Mouse (Mus musculus) ovary, postnatal 10 days (tissue): ENCODE measurements around the gene Marf1.
"Not testable (repeated sequence)": the region's sequence is repeated elsewhere in the genome, so short reads cannot be mapped to it uniquely, and the experiment has no call there.

ENCODE experiments used
- DNase-seq: peaks from one replicate; pipeline ENCODE4 v3.0.0; 2022; ENCODE audit warnings: low spot score

Marf1 gene

DNA sequence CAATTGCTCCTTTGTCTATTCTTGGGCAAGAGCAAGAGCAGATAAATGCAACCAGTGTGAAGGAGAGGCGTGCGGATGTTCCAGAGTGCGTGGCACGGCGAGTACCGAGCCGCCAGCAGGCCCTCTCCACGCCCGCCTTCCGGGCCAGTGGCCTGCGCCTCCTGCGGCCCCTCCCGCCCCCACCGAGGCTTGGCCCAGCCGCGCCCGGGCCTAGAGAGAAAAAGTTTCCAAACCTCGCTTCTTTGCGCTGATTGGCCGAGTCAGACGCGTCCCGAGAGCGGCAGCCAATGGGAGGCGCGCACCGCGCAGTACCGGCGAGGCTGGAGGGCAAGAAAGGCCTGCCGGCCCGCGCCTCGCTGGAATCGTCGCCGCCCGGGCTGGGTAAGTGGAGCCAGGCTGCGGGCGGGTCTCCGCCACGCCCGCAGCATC, at the start of gene Marf1, which contains the start of gene Nde1:
TSS of gene Marf1 (minus strand) at position 364 of the 429 bp plus-strand sequence.
TSS of gene Nde1 (plus strand) at position 288 of the 429 bp plus-strand sequence.
- DNase-seq, result peak; percentile 81

DNA sequence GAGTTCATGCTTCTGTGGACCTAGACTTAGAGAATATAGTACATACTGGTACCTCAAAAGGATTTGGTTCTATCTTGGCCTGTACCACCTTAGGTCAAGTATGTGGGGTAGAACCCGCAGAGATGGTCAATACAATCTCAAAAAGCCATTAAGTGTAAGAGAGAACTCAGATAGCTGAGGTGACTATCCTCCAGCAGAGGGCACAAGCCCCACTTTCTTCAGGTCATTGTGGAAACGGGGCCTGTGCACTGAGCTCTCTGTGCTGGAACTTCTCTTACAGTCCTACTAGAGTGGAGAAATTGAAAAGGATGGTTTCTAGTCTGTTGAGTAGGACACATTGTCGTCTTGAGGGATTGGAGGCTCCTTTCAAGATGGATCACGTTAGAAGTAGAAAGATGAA, 35.6 kb upstream of the Marf1 start:
- no peak for DNase-seq

DNA sequence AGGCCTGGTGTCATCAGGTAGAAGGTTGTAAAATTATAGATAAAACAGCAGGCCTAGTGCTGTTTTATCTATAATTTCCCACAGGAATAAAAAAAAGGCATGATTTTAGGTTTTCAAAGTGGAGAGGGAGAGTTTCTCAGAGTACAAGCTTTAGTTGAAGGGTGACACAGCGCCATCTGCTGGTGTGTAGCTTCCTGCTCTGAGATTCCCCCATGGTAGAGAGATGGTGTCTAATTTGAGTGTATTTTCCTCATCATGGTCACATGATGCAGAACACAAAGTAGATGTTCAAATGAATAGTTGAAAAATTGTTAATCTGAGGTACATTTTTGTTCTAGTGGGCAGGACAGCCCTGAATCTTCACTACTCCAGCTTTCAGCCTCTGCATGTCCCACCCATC, 32.3 kb upstream of the Marf1 start:
- no peak for DNase-seq

DNA sequence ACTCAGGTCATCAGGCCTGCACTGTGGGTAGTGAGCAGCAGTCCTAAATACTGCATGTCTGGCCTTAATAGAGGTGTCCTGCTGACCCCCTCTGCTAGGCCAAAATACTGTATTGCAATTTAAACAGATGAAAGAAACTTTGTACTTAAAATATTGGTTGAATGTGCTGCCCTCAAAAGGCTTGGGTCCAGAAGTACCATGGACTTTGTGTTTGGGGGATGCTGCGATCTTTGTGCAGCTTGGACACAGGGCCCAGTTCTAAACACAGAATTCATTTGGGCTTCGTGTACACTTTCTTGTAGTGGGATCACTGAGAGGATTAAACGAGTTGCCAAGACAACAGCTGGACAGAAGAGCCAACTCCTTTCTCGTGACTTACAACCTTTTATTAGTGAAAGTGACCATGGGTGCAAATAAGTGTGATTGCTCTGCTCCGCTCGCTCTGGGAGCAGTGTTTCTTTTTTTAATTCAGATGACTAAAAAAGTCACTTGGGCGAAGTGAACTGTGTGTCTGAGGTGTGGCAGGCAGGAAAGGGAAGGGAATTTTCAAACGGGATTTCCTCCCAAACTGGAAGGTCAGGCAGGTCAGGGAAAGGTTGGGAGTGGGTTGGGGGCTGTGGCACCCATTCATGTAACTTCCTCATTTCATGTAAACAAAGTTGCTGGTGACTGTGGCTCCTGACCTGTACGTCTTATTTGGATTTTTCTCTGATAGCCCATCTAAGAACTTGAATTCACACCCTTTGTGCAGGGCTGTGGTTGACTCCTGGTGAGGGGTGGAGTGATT, 31.2 kb upstream of the Marf1 start:
- DNase-seq, result no peak

DNA sequence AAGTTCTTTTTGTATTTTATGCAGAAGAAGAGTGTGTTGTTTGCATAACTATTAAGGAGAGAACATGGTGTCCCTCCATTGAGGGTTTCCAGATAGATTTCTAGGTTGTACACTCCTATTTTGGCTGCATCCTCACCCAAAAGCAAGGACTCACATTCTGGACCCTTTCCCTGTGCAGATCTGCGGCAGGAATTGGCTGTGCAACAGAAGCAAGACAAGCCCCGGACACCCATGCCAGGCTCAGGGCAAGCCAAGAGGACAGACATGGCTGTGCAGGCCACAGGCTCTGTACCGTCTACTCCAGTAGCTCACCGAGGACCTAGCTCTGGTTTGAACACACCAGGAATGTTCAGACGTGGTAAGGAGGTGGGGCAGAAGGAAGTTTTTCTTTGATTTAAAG, 22.4 kb upstream of the Marf1 start:
- DNase-seq, result no peak

DNA sequence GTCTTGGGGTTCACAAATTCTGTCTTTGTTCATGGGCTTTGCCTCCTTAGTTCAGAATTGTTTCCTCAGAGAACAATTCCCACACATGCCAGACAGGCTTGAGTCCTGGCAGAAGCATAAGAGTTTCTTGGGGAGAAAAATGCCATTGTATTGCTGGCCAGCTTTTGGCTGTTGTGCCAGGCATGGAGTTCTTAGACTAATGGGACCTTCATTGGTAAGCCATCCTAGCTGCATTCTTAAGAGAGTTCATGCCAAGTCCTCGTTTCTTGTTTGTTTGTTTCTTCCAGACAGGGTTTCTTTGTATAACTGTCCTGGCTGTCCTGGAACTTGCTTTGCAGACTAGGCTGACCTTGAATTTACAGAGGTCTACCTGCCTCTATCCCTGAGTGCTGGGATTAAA, 20.7 kb upstream of the Marf1 start:
- no peak for DNase-seq

DNA sequence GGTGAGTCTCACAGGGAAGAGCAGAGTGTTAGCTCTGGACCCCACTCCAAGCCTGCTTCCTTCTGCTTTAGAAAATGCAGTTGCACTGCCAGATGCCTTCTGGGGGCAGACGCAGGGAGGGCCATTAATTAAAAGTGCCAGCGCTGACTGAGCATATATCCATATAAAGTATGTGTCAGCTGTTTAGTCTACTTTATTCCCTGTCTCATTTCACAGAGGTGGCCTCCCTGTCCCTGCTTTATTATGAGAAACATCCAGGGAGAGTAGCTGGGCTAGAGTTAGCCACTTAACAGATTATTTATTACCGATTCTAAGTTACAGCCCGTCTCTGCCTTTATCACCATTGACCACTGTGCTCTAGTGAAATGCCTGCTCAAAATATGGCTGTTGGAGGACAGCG, 19.2 kb upstream of the Marf1 start:
- DNase-seq, result no peak

DNA sequence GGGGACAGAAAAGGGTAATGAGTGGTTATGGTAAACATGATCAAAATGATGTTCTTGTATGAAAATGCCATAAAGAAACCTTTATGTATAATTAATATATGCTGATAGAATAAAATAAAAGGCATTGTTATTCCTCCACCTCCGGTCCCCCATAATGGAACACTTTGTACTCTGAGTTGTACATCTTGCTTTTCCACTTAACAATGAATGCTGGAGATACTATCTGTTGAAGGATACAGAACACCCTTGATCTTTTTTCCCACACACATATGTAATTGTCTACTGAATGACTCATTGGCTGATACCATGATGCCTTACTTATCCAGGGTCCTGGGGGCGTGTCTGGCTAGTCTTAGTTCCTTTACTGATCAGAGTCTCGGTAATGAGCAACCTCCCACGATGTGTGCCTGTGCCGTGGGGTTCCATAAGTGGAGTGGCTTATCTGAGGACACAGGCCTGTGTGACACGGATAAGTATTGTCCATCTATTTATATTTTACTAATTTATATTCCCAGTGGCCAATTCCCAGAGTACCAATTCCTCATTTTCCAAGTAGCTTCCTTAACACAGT, 17.1 kb upstream of the Marf1 start:
- DNase-seq, result no peak

DNA sequence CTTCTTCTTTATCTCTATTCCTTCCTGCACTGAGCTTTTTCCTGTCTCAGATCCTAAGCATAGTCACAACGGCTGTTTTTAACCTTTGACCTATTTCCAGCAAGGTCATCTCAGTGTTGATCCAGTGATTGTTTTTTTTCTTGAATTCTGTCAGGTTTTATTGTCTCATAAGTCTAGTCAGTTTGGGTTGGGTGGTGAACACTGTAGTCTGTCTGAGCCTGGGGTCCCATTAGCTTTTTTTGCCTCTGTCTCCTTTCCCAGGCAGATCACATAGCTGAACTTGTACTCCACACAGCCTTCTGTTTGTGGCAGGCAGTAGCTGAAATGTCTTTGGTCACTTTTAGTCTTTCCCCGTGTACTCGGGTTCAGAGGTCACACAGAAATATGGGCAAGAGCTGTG, 14.9 kb upstream of the Marf1 start:
- DNase-seq, result no peak

DNA sequence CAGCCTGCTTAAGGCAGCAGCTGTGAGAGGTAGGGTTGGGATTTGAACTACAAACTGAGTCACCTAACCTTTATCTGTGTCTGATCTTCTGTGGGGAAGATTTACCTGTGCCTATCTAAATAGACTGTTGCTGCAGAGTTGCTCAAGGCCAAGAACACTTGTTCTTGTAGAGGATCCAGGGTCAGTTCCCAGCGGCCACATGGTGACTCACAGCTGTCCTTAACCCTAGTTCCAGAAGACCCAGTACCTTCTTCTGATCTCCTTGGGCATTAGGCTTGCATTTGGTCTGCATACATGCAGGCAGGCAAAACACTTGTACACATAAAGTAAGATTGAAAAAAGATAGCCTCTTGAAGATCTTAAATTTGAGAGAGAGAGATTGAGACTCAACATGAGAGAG, 6.6 kb upstream of the Marf1 start:
- no peak for DNase-seq

DNA sequence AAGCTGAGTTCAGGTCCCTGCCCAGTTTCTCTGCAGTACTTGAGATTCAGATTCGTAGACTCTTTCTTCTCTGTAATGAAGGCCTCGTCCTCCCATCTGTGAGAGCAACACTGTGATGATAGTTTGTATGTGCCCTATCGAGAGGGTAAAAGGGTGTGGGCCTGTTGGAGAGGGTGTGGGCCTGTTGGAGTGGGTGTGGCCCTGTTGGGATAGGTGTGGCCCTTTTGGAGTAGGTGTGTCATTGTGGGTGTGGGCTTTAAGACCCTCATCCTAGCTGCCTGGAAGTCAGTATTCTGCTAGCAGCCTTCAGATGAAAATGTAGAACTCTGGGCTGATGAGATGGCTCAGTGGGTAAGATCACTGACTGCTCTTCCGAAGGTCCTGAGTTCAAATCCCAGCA, 3.3 kb upstream of the Marf1 start:
- no peak for DNase-seq

DNA sequence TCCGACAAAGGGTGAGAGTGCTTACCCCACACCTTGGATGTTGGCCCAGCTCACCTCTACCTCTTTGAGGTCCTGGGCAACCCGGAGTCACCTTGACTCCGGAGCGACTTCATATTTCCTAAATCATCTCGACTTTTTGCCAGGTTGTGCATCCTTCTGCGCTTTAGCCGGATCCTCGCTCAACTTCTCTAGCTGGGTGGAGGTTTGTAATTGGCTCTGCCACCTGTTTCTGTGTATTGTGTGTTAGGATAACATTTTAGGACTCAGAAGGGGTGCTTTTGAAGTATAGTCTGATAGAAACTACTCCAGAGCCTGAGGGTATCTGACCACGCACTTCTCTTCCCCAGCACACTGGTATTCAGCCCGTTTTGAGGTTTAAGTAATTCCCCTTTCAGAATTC, 580 bp upstream of the Marf1 start:
- DNase-seq, result no peak

DNA sequence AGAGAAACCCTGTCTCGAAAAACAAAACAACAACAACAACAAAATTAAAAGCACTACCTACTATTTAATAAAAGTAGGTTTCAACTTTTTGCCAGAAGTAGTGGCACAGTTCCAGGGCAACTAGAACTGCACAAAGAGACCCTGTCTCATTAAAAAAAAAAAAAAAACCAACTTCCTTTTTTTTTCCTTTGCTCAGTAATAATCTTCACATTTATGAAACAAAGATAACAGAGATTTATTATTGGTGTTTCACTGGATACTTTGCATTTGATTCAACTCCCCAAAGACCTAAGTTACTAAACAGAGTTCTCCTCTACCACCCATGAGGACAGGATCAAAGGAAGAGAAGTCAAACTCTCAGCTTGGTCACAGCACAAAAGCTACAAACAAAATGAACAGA, 2.2 kb downstream of the Marf1 start:
- no peak for DNase-seq

DNA sequence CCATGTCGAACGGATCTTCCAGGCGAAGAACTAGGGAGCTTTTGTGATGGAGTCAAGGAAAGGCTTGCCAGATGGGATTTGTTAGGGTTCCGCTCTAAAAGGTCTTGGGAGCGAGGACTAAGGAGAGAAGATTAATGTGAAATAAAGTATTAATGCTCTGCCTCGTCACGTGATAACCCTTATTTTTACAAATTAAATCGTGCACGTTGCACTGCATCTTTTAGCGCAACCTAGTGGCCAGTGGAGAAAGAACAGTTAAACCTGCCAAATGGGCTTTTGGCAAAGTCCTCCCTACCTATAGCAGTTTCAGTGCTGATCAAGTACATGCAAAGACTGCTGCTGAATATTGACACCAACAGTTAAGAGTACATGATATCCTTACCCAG, 3.4 kb downstream of the Marf1 start:
- DNase-seq, result peak; percentile 48

DNA sequence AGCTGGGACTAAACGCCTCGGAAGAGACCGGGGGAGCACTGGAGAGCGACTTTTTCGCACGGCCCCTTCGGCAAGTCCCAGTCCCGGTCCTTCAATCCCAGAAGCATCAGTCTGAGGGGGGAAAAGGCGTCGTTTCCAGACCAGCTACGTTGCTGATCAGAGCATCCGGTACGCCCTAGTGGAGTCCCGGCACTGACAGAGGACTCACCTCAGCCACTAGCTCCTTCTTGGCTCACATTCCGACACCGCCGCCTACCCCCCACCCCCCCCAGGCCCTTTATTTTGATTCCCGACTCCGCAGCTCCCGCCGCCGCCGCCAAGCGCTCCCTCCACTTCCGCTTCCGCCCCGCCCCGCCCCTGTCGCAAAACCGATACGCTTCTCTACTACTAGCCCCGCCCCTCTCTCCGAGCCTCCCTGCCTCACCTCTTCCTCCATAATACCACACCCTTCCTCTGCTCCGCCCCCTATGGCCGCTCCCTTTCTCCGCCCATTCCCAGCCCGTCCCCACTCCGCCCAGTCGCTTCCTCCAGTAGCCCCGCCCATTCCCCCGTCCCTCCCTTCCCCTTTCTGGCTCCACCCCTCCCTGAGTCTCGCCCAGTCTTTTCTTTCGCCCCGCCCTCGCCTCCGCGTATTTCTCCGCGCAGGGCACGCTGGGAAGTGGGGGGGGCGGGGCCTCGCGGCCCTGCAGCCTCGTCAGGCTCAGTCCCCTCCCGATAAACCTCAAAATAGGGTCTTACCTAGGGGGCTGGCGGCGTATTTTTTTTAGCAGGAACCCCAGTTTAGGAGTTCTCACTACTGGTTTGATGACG, 4.0 kb downstream of the Marf1 start:
- DNase-seq, result peak; percentile 88

DNA sequence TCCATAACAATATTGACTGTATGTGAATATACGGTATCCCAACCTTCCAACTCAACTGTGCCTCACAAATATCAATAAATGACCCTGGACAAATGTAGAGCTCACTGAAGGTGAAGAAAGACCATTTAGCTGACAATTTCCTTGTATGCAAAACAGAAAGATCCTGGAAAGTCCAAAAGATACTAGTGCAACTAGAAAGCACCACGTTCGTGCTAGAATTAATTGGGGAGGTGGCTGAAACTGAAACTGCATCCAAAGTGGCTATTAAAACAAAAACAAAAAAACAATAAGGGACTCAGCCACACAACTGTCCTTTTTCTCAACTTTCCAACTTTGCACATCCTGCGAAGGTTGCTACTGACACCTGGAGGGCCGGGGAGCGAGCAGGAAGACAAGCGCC, 4.6 kb downstream of the Marf1 start:
- DNase-seq, result no peak

DNA sequence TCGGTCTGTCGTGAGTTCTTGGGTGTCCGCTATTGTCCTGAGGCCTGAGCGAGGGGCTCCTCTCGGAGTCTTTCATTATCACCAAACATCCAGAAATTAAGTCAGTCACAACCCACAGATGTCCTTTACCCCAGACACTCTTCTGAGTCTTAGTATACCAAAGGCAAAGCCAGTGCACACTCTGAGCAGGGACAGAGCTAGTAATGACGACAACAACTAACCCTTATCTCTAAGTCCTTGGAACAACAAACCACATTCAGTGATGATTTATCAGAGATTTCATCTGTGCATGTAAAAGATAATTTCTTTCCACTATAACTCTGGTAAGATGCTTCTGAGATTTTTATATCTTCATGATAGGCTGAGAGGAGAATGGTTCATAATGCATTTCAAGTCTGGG, 6.8 kb downstream of the Marf1 start:
- no peak for DNase-seq

DNA sequence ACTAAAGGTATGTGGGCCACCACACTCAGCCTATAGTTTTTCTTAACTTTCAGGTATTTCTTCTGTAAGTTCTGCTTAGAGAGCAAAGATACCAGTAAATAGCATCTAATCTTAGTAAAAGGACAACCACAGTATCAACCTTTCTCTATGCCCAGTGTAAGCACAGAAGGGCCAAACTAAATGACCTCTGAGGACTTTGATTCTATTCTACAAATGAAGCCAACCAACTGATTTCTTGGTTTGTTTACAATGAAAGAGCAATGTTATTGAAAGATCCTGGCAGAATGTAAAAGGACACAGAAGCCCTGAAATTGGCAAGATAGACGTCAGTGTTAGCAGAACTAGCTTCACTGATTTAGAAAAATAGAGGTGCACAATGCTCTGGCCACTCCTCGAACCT, 7.5 kb downstream of the Marf1 start:
- DNase-seq, result not testable (repeated sequence)

DNA sequence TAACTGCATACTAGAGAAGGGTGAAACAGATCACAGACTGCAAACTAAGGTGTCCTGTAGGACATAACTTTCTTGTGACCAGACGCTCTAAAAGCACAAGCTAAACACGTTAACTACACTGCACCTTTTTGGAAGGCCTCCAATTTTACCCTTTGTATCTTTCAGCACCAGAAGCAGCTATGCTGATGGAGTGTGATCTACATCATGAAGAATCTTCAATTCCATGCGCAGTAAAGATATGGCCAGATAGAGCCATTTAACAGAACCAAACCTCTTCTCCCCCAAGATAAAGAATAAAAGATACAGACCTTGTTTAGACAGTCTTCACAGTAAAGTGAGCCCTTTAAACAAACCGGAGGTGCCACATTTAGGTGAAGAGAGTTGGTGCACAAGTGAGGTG, 11.4 kb downstream of the Marf1 start:
- DNase-seq, result no peak

DNA sequence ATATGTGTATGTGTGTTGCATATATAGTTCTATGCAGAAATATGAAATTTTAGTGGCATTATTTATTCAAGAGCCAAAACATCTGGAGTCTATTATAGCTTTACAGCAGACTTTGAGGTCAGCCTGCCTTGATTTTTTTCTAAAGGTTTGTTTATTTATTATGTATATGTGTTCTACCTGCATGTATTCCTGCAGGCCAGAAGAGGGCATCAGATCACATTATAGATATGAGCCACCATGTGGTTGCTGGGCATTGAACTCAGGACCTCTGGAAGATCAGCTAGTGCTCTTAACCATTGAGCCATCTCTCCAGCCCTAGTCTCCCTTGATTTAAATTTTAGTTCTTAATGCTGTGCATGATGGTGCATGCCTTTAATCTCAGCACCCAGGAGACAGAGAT, 15.4 kb downstream of the Marf1 start:
- no peak for DNase-seq

DNA sequence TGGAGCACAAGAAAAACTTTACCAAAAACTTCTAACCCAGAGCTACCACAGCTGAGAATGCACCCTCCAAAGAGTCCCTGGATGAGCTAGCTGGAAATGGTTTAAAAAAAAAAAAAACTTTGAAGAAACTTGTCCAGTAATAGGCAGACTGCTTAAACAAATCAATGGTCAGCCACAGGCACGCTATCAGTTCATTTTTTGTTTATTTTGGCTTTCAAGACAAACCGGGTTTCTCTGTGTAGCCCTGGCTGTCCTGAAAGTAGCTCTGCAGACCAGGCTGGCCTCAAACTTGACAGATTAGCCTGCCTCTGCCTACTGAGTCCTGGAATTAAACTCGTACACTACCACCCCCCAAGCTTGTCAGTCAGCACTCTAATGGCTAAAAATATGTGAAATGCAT, 19.9 kb downstream of the Marf1 start:
- DNase-seq, result no peak

DNA sequence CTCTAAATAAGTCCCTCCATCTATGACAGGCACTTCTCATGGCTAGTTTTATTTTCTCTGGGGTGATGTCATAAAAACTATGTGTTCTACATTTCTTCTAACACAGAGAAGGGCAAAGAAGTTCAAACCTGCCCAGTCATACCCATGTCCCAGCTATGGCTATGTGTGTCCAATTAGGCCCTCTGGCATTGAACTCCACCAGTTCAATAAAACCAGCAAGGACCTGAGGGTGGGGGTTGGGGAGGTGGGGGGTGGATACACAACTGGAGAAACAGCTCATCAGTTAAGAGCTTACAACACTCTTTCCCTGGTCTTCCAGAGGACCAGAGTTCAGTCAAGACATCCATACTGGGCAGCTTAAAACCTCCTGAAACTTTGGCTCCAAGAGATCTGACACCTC, 24.0 kb downstream of the Marf1 start:
- DNase-seq, result no peak

DNA sequence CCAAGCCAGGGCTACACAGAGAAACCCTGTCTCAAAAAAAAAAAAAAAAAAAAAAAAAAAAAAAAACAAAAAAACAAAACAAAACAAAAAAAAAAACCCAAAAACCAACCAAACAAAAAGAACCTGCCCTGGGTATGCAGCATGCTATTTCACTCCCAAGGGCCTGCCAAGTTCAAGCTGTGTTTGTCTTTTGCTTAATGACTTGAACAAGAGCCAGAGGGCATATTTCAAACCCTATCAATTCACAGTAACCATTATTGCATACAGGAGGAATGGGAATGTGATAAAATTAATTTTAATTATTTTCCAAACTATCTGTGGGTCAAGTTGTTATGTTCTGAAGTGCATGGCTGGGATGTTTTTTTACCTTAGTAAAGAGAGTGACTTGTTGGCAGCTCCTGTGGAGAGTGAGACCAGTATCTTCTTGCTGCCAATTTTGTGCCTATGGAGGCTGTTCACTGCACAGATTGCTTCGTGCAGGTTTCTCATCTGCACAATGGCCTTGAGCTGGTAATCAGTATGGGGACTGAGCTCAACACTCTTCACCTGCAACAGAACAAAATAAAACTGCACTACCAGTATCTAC, 25.1 kb downstream of the Marf1 start:
- DNase-seq, result no peak
